Mouse (Mus musculus): ENCODE measurements around the gene Cenpl. TPM values are rescaled to one million over a fixed set of nuclear protein-coding genes. Genes with fewer than 3 reads are reported as not detected.
A peak's percentile ranks its signal among the peaks of the same experiment; 100 is the strongest.
"Not testable (repeated sequence)": the region's sequence is repeated elsewhere in the genome, so short reads cannot be mapped to it uniquely, and the experiment has no call there.

Gene Cenpl
- 1 to 10 TPM; 4.9 to 5.2 TPM for total RNA-seq (2021)
- long read RNA-seq, experiment 1, full-length matches to known transcripts = 2 of 5 reads
- long read RNA-seq, experiment 1, partial matches to known transcripts = 2 of 5 reads
- long read RNA-seq, experiment 1, other reads (novel, unspliced or antisense) = 1 of 5 reads
- long read RNA-seq, experiment 2, full-length matches to known transcripts = 2 of 5 reads
- long read RNA-seq, experiment 2, partial matches to known transcripts = 1 of 5 reads
- long read RNA-seq, experiment 2, other reads (novel, unspliced or antisense) = 2 of 5 reads

DNA sequence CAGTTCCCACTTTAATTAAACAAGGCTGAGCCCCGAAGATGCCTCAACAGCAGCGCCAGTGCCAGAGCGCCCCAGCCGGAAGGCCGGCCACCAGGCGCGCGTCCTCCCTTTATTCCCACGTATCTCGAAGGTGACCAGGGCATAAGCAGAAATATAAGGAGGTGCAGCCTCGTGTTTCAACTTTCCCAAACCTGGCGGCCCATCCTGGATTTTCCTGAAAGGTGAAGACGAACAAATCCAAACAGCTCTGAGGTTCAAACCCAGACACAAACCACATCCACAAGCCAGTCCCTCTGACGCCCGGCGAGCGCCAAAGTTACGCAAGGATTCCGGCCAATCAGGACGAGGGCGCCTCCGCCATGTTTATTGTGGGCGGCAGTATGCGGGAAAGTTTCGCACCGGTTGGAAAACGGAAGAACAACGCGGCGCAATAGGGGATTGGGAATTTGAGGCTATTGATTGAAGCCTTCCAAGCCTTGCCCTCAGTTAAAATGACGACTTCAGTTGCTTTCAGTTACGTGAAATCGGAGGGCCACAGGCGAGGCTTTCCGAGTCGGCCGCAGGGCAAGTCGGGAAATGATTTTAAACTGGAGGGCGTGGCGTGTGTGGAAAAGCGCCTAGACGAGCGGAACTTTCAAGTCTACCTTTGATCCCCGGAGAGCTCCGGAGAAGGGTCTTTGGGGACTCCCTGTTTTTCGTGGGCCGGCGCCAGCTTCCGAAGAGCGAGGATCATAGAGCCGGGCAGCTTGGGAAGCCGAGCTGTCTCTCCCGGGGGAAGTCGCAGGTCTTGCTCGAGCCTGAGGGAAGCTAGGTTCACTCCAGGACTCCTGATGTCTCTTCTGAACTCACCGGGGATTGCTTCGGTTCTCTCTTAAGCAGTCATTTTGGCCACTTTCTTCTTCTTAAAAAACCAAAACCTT lies at the start of gene Cenpl, which contains the start of gene Dars2:
Gene Cenpl, plus strand, starts transcription at position 362 of the 920 bp plus-strand sequence.
Gene Dars2, minus strand, starts transcription at position 307 of the 920 bp plus-strand sequence.
- peak; percentile 80 to 95 for DNase-seq (ENCODE audit: low spot score in 2 of 2)

GRCm38 (mm10) chr1:161025410-161026210 lies 44.9 kb upstream of the Cenpl start:
- DNase-seq (ENCODE audit: low spot score in 2 of 2) = no peak

GRCm38 (mm10) chr1:161027196-161027595 lies 43.3 kb upstream of the Cenpl start:
- no peak for DNase-seq (ENCODE audit: low spot score in 2 of 2)

- DNase-seq (ENCODE audit: low spot score in 2 of 2) = not testable (repeated sequence)
These were observed 42.1 kb upstream of the Cenpl start for GRCm38 (mm10) chr1:161028427-161028826.

DNA sequence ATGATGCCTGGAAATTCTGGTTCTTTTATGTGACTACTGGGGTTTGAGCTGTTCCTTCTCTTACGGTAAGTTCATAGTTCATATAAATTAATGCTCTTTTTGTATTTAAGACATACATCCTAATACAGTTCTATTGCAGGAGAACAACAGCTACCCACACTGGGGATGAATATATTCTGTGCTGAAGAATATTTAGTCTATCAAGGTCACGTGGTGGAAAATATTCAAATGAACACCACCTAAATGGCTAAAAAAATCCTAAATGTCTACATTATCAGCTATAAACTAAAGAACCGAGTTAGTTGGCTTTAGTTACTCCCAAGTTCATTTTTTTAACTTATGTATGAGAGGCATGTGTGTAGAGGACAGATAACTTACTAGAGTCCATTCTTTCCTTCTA lies 40.5 kb upstream of the Cenpl start:
- no peak for DNase-seq (ENCODE audit: low spot score in 2 of 2)

- no peak for DNase-seq (ENCODE audit: low spot score in 2 of 2)
These were observed 38.6 kb upstream of the Cenpl start for GRCm38 (mm10) chr1:161031881-161032280.

DNA sequence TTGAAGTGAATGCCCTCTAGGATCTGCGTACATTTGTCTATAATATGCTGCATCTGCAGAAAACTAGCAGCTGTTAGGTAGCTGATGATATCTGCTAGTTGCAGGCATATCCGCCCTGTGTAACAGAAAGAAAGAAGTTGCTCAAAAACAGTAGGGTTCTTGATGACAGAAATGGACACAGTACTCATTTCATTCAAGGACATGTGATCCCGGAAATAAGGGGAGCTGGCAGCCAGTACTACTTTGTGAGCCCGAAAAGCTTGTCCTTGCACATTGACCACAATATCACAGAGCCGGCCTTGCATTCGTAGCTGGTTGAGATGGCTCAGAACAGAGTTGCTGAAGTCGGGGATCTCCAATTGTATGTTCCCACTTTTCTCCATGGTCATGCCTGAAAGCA lies 38.2 kb upstream of the Cenpl start:
- DNase-seq (ENCODE audit: low spot score in 2 of 2) = no peak

GRCm38 (mm10) chr1:161033856-161034434 lies 36.6 kb upstream of the Cenpl start:
- DNase-seq (ENCODE audit: low spot score in 2 of 2) = no peak

GRCm38 (mm10) chr1:161034435-161035280 lies 35.9 kb upstream of the Cenpl start, which contains the start of gene Zbtb37:
Gene Zbtb37, minus strand, starts transcription at chr1:161034849.
- DNase-seq (ENCODE audit: low spot score in 2 of 2) = peak; percentile 95 to 98

- DNase-seq (ENCODE audit: low spot score in 2 of 2) = no peak
These were observed 35.2 kb upstream of the Cenpl start for GRCm38 (mm10) chr1:161035281-161035785.

DNA sequence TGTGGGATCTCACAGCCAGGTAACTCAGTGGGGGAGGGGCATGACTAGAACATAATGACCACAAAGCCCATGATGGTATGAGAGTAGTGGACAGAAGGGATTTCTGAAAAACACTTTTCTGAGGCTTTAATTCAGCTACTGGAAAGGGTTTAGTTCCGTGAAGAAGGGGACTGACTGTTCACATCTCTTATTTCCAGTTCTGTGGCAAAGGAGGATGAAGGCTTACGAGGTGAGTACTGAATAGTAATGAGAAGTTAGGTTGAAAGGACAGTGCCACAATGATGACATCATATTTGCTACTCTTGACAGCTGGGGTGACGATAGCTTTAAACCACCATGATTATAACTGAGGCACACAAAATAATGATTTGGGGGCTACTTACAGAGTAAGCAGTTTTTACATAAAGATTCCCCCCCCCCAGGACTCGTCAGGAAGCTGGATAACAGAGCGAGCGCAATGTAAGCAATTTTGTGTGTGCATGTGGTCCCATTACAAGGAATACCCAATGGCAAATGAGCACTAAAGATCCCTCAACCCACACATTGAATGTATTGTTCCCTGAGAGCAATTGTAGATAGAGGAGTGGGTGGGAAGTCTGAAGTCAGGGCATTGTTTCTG lies 34.6 kb upstream of the Cenpl start:
- no peak for DNase-seq (ENCODE audit: low spot score in 2 of 2)

GRCm38 (mm10) chr1:161036411-161036841 lies 34.1 kb upstream of the Cenpl start:
- no peak for DNase-seq (ENCODE audit: low spot score in 2 of 2)

GRCm38 (mm10) chr1:161037026-161037425 lies 33.5 kb upstream of the Cenpl start:
- DNase-seq (ENCODE audit: low spot score in 2 of 2) = no peak

DNA sequence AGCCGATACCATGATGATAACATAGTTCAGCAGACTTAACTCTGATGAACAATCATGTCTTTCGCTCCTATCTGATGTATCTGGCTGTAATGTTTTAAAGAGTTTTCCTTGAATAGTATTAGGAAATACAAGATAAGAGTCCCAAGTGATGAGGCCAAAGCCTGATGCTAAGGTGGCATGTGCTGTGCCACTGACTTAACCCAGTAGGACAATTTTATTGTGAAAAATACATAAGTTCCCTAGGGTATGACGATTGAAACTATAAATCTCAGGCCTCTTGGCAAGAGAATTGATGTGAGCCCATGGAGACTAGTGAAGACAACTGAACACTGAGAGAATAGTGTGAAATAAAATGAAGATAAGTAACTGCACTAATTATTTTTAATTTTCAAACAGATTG lies 32.9 kb upstream of the Cenpl start:
- no peak for DNase-seq (ENCODE audit: low spot score in 2 of 2)

DNA sequence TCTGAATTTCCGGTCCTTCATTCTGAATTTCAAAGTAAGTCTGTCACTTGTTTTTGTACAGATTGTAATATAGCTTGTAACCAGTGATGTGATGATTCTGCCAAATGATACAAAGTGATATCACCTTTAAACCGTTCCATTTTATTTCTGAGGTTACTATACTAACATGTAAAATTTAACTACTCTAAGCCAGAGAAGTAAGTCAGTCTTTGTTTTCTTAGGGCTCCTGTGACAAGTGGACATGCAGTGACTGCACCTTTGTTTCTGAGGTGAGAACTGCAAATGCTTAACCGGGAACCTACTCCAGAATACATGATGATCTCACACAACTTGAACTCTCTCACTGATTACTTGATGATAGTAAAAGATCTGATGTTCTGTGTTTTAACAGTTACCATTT lies 32.5 kb upstream of the Cenpl start:
- no peak for DNase-seq (ENCODE audit: low spot score in 2 of 2)

DNA sequence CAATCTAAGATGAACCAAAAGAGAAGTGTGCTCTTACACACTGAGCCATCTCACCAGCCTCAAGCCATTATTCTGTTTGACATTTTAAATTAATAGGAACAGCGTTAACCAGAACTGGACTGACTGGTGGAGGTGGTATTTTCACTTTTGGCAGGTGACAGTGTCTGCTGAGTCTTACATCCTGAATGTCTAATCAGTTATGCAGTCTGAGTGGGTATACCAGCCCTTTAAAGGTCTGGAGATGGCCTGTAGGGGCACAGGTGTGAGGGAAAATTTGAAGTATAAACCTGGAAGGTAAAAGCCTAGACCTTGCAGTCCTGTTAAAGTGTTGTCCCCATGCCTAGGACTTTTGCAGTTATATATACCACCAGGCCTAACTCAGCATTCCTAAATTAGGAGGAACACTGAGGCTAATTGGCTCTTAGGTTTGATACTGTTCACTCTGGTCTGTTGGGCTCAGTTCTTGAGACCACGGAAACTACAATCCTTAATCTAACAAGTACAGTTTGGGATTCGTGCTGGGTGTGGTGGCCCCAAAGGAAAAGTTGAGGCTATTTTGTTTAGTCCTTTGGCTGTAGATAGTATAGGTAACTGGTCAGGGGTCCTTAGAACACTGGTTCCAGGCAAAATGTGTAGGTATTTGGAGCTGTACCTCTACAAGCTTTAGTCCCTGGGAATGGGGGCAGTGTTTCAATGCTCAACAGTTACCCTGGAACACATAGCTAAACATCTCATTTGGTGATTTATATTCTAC lies 31.4 kb upstream of the Cenpl start:
- no peak for DNase-seq (ENCODE audit: low spot score in 2 of 2)

GRCm38 (mm10) chr1:161039741-161040425 lies 30.6 kb upstream of the Cenpl start:
- DNase-seq (ENCODE audit: low spot score in 2 of 2) = no peak

GRCm38 (mm10) chr1:161040426-161040770 lies 30.1 kb upstream of the Cenpl start:
- DNase-seq (ENCODE audit: low spot score in 2 of 2) = no peak
